Comparison of ENCODE assay signal across 21 mouse cellular contexts in genomic region chr19:42985372-42986314, GRCm38 (mm10).
A peak's percentile ranks its signal among the peaks of the same experiment; 100 is the strongest.
DNase-seq lines count a peak whose midpoint lies in the region; ATAC-seq and TF ChIP-seq lines count a peak whose summit lies in the region.
"Had no signal": no experiment of that assay in that cellular context is flagged by ENCODE, and none has a peak within 500 bp of the region (broad histone marks: within the 10 kb centered on the region; RNA-seq: fewer than 3 reads in every experiment).

No protein-coding gene starts in this region.

- no peak for TF ChIP-seq CTCF in lung, postnatal 0 days (IDR thresholded peaks at IDR 0.05)

- no peak for TF ChIP-seq EP300 in lung, postnatal 0 days (IDR thresholded peaks at IDR 0.05)

- H3K27me3 ChIP-seq in forebrain, embryonic 14.5 days (replicated peaks; ENCODE audit: control insufficient read depth, insufficient read depth, low read length) = no peaks in the 10 kb centered on the region
- no peaks in the 10 kb centered on the region for H3K27me3 ChIP-seq in forebrain, embryonic 12.5 days
- no peaks in the 10 kb centered on the region for H3K27me3 ChIP-seq in kidney, embryonic 16.5 days (ENCODE audit: insufficient read depth, low read length)
- H3K27me3 ChIP-seq in lung, postnatal 0 days (replicated peaks; ENCODE audit: insufficient read depth, low read length) = no peaks in the 10 kb centered on the region
- no peaks in the 10 kb centered on the region for H3K27me3 ChIP-seq in limb, embryonic 14.5 days (ENCODE audit: control insufficient read depth, insufficient read depth, low read length)
- H3K27me3 ChIP-seq: embryonic facial prominence, embryonic 12.5 days; hindbrain, embryonic 13.5 days; liver, embryonic 12.5 days; midbrain, embryonic 12.5 days had no signal

- no peak overlapping the region for H3K4me2 ChIP-seq in forebrain, embryonic 14.5 days (ENCODE audit: low read length)
- no peak overlapping the region for H3K4me2 ChIP-seq in forebrain, embryonic 12.5 days
- H3K4me2 ChIP-seq in kidney, embryonic 16.5 days (replicated peaks; ENCODE audit: low read depth, low read length) = no peak overlapping the region
- no peak overlapping the region for H3K4me2 ChIP-seq in lung, postnatal 0 days (replicated peaks; ENCODE audit: low read depth, low read length)
- H3K4me2 ChIP-seq in limb, embryonic 14.5 days (replicated peaks; ENCODE audit: low read depth, low read length, severe bottlenecking) = no peak overlapping the region
- H3K4me2 ChIP-seq: embryonic facial prominence, embryonic 12.5 days; hindbrain, embryonic 13.5 days; liver, embryonic 12.5 days; midbrain, embryonic 12.5 days had no signal

- DNase-seq in forebrain, embryonic 14.5 days (ENCODE audit: low spot score) = peak; percentile 27
- no peak for DNase-seq in kidney, postnatal 4 days
- peak; percentile 33 for DNase-seq in lung, postnatal 0 days (ENCODE audit: low spot score)
- DNase-seq in lung, postnatal 10 days = no peak
- peak; percentile 82 for DNase-seq in limb, embryonic 14.5 days (ENCODE audit: low spot score)
- no peak for DNase-seq in spleen, postnatal 14 days (ENCODE audit: low spot score in 2 of 2)
- DNase-seq: adrenal gland, postnatal 14 days; cerebellum, adult 11 months; cerebellum, postnatal 14 days; gastrocnemius, postnatal 25 days; heart, adult 18-20 months; lung, adult 2 months; thymus, postnatal 14 days had no signal

- no peak for ATAC-seq in forebrain, embryonic 14.5 days
- no peak for ATAC-seq in forebrain, embryonic 12.5 days (ENCODE audit: low FRiP score)
- ATAC-seq in kidney, embryonic 16.5 days (ENCODE audit: low FRiP score, low TSS enrichment) = no peak
- ATAC-seq in lung, postnatal 0 days = no peak
- 0 out of 2 replicates have a peak, but pooled peaks have one; percentile 23 for ATAC-seq in limb, embryonic 14.5 days (ENCODE audit: low FRiP score, low read depth)
- ATAC-seq: CD4-positive, CD25-positive, alpha-beta regulatory T cell, adult 4 months; forebrain, embryonic 16.5 days; liver, embryonic 12.5 days had no signal

- H3K36me3 ChIP-seq in forebrain, embryonic 14.5 days (ENCODE audit: control insufficient read depth, insufficient read depth, low read length) = no peaks in the 10 kb centered on the region
- no peaks in the 10 kb centered on the region for H3K36me3 ChIP-seq in forebrain, embryonic 12.5 days (replicated peaks)
- no peaks in the 10 kb centered on the region for H3K36me3 ChIP-seq in kidney, embryonic 16.5 days (ENCODE audit: insufficient read depth, low read length)
- no peaks in the 10 kb centered on the region for H3K36me3 ChIP-seq in lung, postnatal 0 days (ENCODE audit: insufficient read depth, low read length)
- H3K36me3 ChIP-seq in limb, embryonic 14.5 days (ENCODE audit: control insufficient read depth, insufficient read depth, low read length) = no peaks in the 10 kb centered on the region
- H3K36me3 ChIP-seq: embryonic facial prominence, embryonic 12.5 days; hindbrain, embryonic 13.5 days; liver, embryonic 12.5 days; midbrain, embryonic 12.5 days had no signal

- H3K27ac ChIP-seq in forebrain, embryonic 14.5 days (ENCODE audit: low read depth, low read length) = no peak overlapping the region
- no peak overlapping the region for H3K27ac ChIP-seq in forebrain, embryonic 12.5 days
- H3K27ac ChIP-seq in kidney, embryonic 16.5 days (ENCODE audit: low read length) = 0 out of 2 replicates have a peak overlapping the region, but pooled peaks have one; percentile 18
- H3K27ac ChIP-seq in lung, postnatal 0 days (ENCODE audit: low read length) = no peak overlapping the region
- H3K27ac ChIP-seq in limb, embryonic 14.5 days (replicated peaks; ENCODE audit: low read depth, low read length) = no peak overlapping the region
- H3K27ac ChIP-seq: embryonic facial prominence, embryonic 12.5 days; hindbrain, embryonic 13.5 days; liver, embryonic 12.5 days; midbrain, embryonic 12.5 days had no signal

- no peaks in the 10 kb centered on the region for H3K4me1 ChIP-seq in forebrain, embryonic 14.5 days (ENCODE audit: control insufficient read depth, insufficient read depth, low read length)
- no peaks in the 10 kb centered on the region for H3K4me1 ChIP-seq in forebrain, embryonic 12.5 days
- 0 out of 2 replicates have a peak, but pooled peaks cover 4% of the 10 kb centered on the region for H3K4me1 ChIP-seq in kidney, embryonic 16.5 days (ENCODE audit: insufficient read depth, low read length)
- no peaks in the 10 kb centered on the region for H3K4me1 ChIP-seq in lung, postnatal 0 days (ENCODE audit: insufficient read depth, low read depth, low read length)
- H3K4me1 ChIP-seq in limb, embryonic 14.5 days (ENCODE audit: control insufficient read depth, insufficient read depth, low read length) = 0 out of 2 replicates have a peak, but pooled peaks cover 4% of the 10 kb centered on the region
- H3K4me1 ChIP-seq: embryonic facial prominence, embryonic 12.5 days; hindbrain, embryonic 13.5 days; liver, embryonic 12.5 days; midbrain, embryonic 12.5 days had no signal

- no peak overlapping the region for H3K9ac ChIP-seq in forebrain, embryonic 14.5 days (ENCODE audit: low read length)
- H3K9ac ChIP-seq in forebrain, embryonic 12.5 days = no peak overlapping the region
- H3K9ac ChIP-seq in kidney, embryonic 16.5 days (replicated peaks; ENCODE audit: low read length) = no peak overlapping the region
- H3K9ac ChIP-seq in lung, postnatal 0 days (replicated peaks; ENCODE audit: low read depth) = no peak overlapping the region
- no peak overlapping the region for H3K9ac ChIP-seq in limb, embryonic 14.5 days (ENCODE audit: low read depth, low read length, severe bottlenecking)
- H3K9ac ChIP-seq: embryonic facial prominence, embryonic 12.5 days; hindbrain, embryonic 13.5 days; liver, embryonic 12.5 days; midbrain, embryonic 12.5 days had no signal

- WGBS in forebrain, embryonic 14.5 days = 84% methylated on average over 4 of the region's 4 CpGs
- WGBS in forebrain, embryonic 12.5 days = 90% methylated on average over 4 of the region's 4 CpGs
- WGBS in kidney, embryonic 16.5 days = 42% methylated on average over 4 of the region's 4 CpGs
- WGBS in lung, postnatal 0 days = 21% methylated on average over 4 of the region's 4 CpGs
- 41% methylated on average over 4 of the region's 4 CpGs for WGBS in limb, embryonic 14.5 days

- no peaks in the 10 kb centered on the region for H3K9me3 ChIP-seq in forebrain, embryonic 14.5 days (replicated peaks; ENCODE audit: control insufficient read depth, low read length)
- no peaks in the 10 kb centered on the region for H3K9me3 ChIP-seq in forebrain, embryonic 12.5 days
- peaks cover 3% of the 10 kb centered on the region; the same call in 1 of the 2 replicates for H3K9me3 ChIP-seq in kidney, embryonic 16.5 days (ENCODE audit: low read length)
- no peaks in the 10 kb centered on the region for H3K9me3 ChIP-seq in lung, postnatal 0 days (ENCODE audit: low read length)
- H3K9me3 ChIP-seq in limb, embryonic 14.5 days (ENCODE audit: control insufficient read depth, low read length) = peaks cover 4% of the 10 kb centered on the region; the same call in 1 of the 2 replicates
- H3K9me3 ChIP-seq: embryonic facial prominence, embryonic 12.5 days; hindbrain, embryonic 13.5 days; liver, embryonic 12.5 days; midbrain, embryonic 12.5 days had no signal

- no peak overlapping the region for H3K4me3 ChIP-seq in forebrain, embryonic 14.5 days (ENCODE audit: low read depth, low read length)
- no peak overlapping the region for H3K4me3 ChIP-seq in forebrain, embryonic 12.5 days (replicated peaks)
- H3K4me3 ChIP-seq in kidney, embryonic 16.5 days (ENCODE audit: low read length) = no peak overlapping the region
- no peak overlapping the region for H3K4me3 ChIP-seq in lung, postnatal 0 days (ENCODE audit: low read depth, low read length)
- no peak overlapping the region for H3K4me3 ChIP-seq in limb, embryonic 14.5 days (replicated peaks; ENCODE audit: low read length)
- H3K4me3 ChIP-seq: embryonic facial prominence, embryonic 12.5 days; hindbrain, embryonic 13.5 days; liver, embryonic 12.5 days; midbrain, embryonic 12.5 days had no signal

- no peak for TF ChIP-seq POLR2A in limb, embryonic 14.5 days (IDR thresholded peaks at IDR 0.05; ENCODE audit: borderline replicate concordance, extremely low read depth, insufficient read depth, insufficient read length)

Comparison
In these comparisons a context has a peak if more than half of its experiments do, and no peak if none do; other contexts are left out.
1. DNase-seq: peak in forebrain, embryonic 14.5 days (single experiment), lung, postnatal 0 days (single experiment) and limb, embryonic 14.5 days (single experiment); none in kidney, postnatal 4 days (0 of 2), lung, postnatal 10 days (single experiment) and spleen, postnatal 14 days (0 of 2).